ENCODE assay signal across 26 mouse cellular contexts in genomic region chr7:65606124-65606523, GRCm38 (mm10). TPM values are rescaled to one million over a fixed set of nuclear protein-coding genes. Genes with fewer than 3 reads are reported as not detected.
DNase-seq lines count a peak whose midpoint lies in the region; ATAC-seq lines count a peak whose summit lies in the region.
"Had no signal": no experiment of that assay in that cellular context is flagged by ENCODE, and none has a peak within 500 bp of the region (broad histone marks: within the 10 kb centered on the region; RNA-seq: fewer than 3 reads in every experiment).

No protein-coding gene starts in this region.

- DNase-seq in heart, postnatal 14 days = no peak
- peak; percentile 23 for DNase-seq in midbrain, embryonic 11.5 days (ENCODE audit: low spot score, missing footprints)
- DNase-seq in brain, adult 2 months (ENCODE audit: low read depth, low spot score) = peak; percentile 53
- no peak for DNase-seq in kidney, postnatal 36 days
- DNase-seq: adrenal gland, postnatal 10 days; adrenal gland, postnatal 36 days; cerebellum, adult 11-12 months; cerebellum, adult 9-10 months; cerebellum, postnatal 25 days; forebrain, postnatal 0 days; gastrocnemius, adult 2 months; gastrocnemius, postnatal 14 days; heart, adult 11 months; heart, postnatal 36 days; kidney, adult 18-20 months had no signal

- no peaks in the 10 kb centered on the region for H3K27me3 ChIP-seq in heart, embryonic 16.5 days (ENCODE audit: control insufficient read depth, insufficient read depth, low read length)
- no peaks in the 10 kb centered on the region for H3K27me3 ChIP-seq in midbrain, embryonic 11.5 days (ENCODE audit: control insufficient read depth, insufficient read depth, low read length)
- no peaks in the 10 kb centered on the region for H3K27me3 ChIP-seq in midbrain, embryonic 13.5 days
- H3K27me3 ChIP-seq: embryonic facial prominence, embryonic 12.5 days; embryonic facial prominence, embryonic 15.5 days had no signal

- no peak overlapping the region for H3K4me3 ChIP-seq in heart, embryonic 16.5 days (ENCODE audit: low read length)
- H3K4me3 ChIP-seq in midbrain, embryonic 11.5 days (ENCODE audit: low read depth, low read length) = no peak overlapping the region
- H3K4me3 ChIP-seq in midbrain, embryonic 13.5 days (replicated peaks) = no peak overlapping the region
- H3K4me3 ChIP-seq: embryonic facial prominence, embryonic 12.5 days; embryonic facial prominence, embryonic 15.5 days; gastrocnemius, adult 2 months had no signal

- ATAC-seq in heart, embryonic 16.5 days (replicated peaks; ENCODE audit: extremely low read depth, insufficient read depth, low FRiP score) = peak; percentile 58
- no peak for ATAC-seq in midbrain, embryonic 11.5 days (ENCODE audit: low FRiP score)
- no peak for ATAC-seq in midbrain, embryonic 13.5 days
- ATAC-seq: activated CD4-positive, CD25-positive, alpha-beta regulatory T cell, adult 4 months; CD4-positive, CD25-positive, alpha-beta regulatory T cell, adult 4 months; forebrain, embryonic 14.5 days; forebrain, postnatal 0 days; hindbrain, postnatal 0 days; inflammation-experienced regulatory T-cells, adult 6 months; intestine, embryonic 16.5 days had no signal

- no peaks in the 10 kb centered on the region for H3K4me1 ChIP-seq in heart, embryonic 16.5 days (ENCODE audit: control insufficient read depth, insufficient read depth, low read length)
- no peaks in the 10 kb centered on the region for H3K4me1 ChIP-seq in midbrain, embryonic 11.5 days (ENCODE audit: control insufficient read depth, insufficient read depth, low read length)
- 0 out of 2 replicates have a peak, but pooled peaks cover 3% of the 10 kb centered on the region for H3K4me1 ChIP-seq in midbrain, embryonic 13.5 days (replicated peaks)
- H3K4me1 ChIP-seq: embryonic facial prominence, embryonic 12.5 days; embryonic facial prominence, embryonic 15.5 days had no signal

- no peaks in the 10 kb centered on the region for H3K9me3 ChIP-seq in heart, embryonic 16.5 days (replicated peaks; ENCODE audit: control insufficient read depth, low read length)
- H3K9me3 ChIP-seq in midbrain, embryonic 11.5 days (ENCODE audit: control insufficient read depth, low read length) = no peaks in the 10 kb centered on the region
- no peaks in the 10 kb centered on the region for H3K9me3 ChIP-seq in midbrain, embryonic 13.5 days
- H3K9me3 ChIP-seq: embryonic facial prominence, embryonic 12.5 days; embryonic facial prominence, embryonic 15.5 days had no signal

- WGBS in heart, embryonic 16.5 days = 52% methylated on average over 3 of the region's 3 CpGs
- WGBS in midbrain, embryonic 11.5 days = 71% methylated on average over 3 of the region's 3 CpGs
- 94% methylated on average over 3 of the region's 3 CpGs for WGBS in midbrain, embryonic 13.5 days

- no peak overlapping the region for H3K9ac ChIP-seq in heart, embryonic 16.5 days (ENCODE audit: low read length)
- H3K9ac ChIP-seq in midbrain, embryonic 11.5 days (ENCODE audit: low read length) = no peak overlapping the region
- no peak overlapping the region for H3K9ac ChIP-seq in midbrain, embryonic 13.5 days (replicated peaks)
- H3K9ac ChIP-seq: embryonic facial prominence, embryonic 12.5 days; embryonic facial prominence, embryonic 15.5 days; forebrain, postnatal 0 days; hindbrain, embryonic 14.5 days had no signal

- intact Hi-C loops in heart, postnatal 14 days (cut with DNase I) = no loop called here

- H3K27ac ChIP-seq in heart, embryonic 16.5 days (ENCODE audit: low read length) = no peak overlapping the region
- no peak overlapping the region for H3K27ac ChIP-seq in midbrain, embryonic 11.5 days (ENCODE audit: low read depth, low read length)
- no peak overlapping the region for H3K27ac ChIP-seq in midbrain, embryonic 13.5 days
- H3K27ac ChIP-seq: embryonic facial prominence, embryonic 12.5 days; embryonic facial prominence, embryonic 15.5 days; gastrocnemius, adult 2 months; hindbrain, embryonic 14.5 days; hindbrain, postnatal 0 days had no signal

- H3K36me3 ChIP-seq in heart, embryonic 16.5 days (ENCODE audit: control insufficient read depth, insufficient read depth) = no peaks in the 10 kb centered on the region
- no peaks in the 10 kb centered on the region for H3K36me3 ChIP-seq in midbrain, embryonic 11.5 days (ENCODE audit: control insufficient read depth, insufficient read depth, low read length)
- no peaks in the 10 kb centered on the region for H3K36me3 ChIP-seq in midbrain, embryonic 13.5 days
- H3K36me3 ChIP-seq: embryonic facial prominence, embryonic 12.5 days; embryonic facial prominence, embryonic 15.5 days had no signal

- H3K4me2 ChIP-seq in heart, embryonic 16.5 days (ENCODE audit: low read depth, low read length) = no peak overlapping the region
- H3K4me2 ChIP-seq in midbrain, embryonic 11.5 days = no peak overlapping the region
- no peak overlapping the region for H3K4me2 ChIP-seq in midbrain, embryonic 13.5 days (replicated peaks)
- H3K4me2 ChIP-seq: embryonic facial prominence, embryonic 12.5 days; embryonic facial prominence, embryonic 15.5 days; hindbrain, embryonic 14.5 days had no signal

RNA-seq across cellular contexts. Expression of gene Tarsl2, which starts 38.6 kb away (rescaled TPM):
- polyA plus RNA-seq in heart, embryonic 16.5 days (2015; fragmentation: Nextera tagmentation; extraction: Ambion mirVana) = 16.4 and 17.4 TPM in 2 replicates
- 10 to 100 TPM; 26.8 to 27.6 TPM for total RNA-seq in heart, postnatal 14 days (2021)
- 11.7 and 12.0 TPM in 2 replicates for polyA plus RNA-seq in midbrain, embryonic 11.5 days (2014; fragmentation: Nextera tagmentation; extraction: Ambion mirVana)
- 10.1 and 11.2 TPM in 2 replicates for polyA plus RNA-seq in midbrain, embryonic 13.5 days (2015; fragmentation: Nextera tagmentation; extraction: Ambion mirVana)

Comparison
In these comparisons a context has a peak if more than half of its experiments do, and no peak if none do; other contexts are left out.
1. DNase-seq: peak in midbrain, embryonic 11.5 days (single experiment) and brain, adult 2 months (single experiment); none in heart, postnatal 14 days (0 of 2) and kidney, postnatal 36 days (0 of 2).